In the genomic region with DNA sequence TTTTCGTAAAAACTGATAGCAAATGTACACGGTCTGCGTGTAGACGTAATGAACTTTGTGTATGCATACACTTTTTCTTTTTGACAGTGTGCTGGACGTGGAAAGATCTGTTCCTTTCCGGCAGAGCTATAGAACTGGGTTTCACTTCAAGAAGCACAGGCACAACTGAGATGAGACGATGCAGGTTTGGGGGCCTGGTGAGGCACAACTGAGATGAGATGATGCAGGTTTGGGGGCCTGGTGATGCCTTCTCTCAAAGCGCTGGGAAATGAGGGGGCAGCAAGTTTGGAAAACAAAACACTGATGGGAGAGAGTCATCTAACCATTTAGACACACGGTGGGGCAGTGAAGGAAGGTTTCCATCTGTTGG, we compare ENCODE assay signal across 9 mouse cellular contexts. TPM values are rescaled to one million over a fixed set of nuclear protein-coding genes. Genes with fewer than 3 reads are reported as not detected.
DNase-seq lines count a peak whose midpoint lies in the region; ATAC-seq and TF ChIP-seq lines count a peak whose summit lies in the region.
"Had no signal": no experiment of that assay in that cellular context is flagged by ENCODE, and none has a peak within 500 bp of the region (broad histone marks: within the 10 kb centered on the region; RNA-seq: fewer than 3 reads in every experiment).

No protein-coding gene starts in this region.

- peak overlapping the region; percentile 27; the same call in 1 of the 2 replicates for H3K27ac ChIP-seq in kidney, adult 2 months (ENCODE audit: insufficient read depth, low read depth, low read length)
- H3K27ac ChIP-seq in brown adipose tissue, adult 24 weeks (replicated peaks; ENCODE audit: low read depth, low read length), result peak overlapping the region; percentile 69
- peak overlapping the region; percentile 63 for H3K27ac ChIP-seq in hindbrain, embryonic 16.5 days (ENCODE audit: low read depth, low read length)
- H3K27ac ChIP-seq in midbrain, embryonic 13.5 days, result peak overlapping the region; percentile 74; the same call in 1 of the 2 replicates

- no peaks in the 10 kb centered on the region for H3K36me3 ChIP-seq in kidney, adult 2 months (ENCODE audit: control insufficient read depth, insufficient read depth, low read length)
- no peaks in the 10 kb centered on the region for H3K36me3 ChIP-seq in hindbrain, embryonic 16.5 days (ENCODE audit: control insufficient read depth, insufficient read depth, low read length)
- no peaks in the 10 kb centered on the region for H3K36me3 ChIP-seq in midbrain, embryonic 13.5 days

- ATAC-seq in hindbrain, embryonic 16.5 days, result peak; percentile 50; the same call in 1 of the 2 replicates
- no peak; the same call in none of the 2 replicates for ATAC-seq in midbrain, embryonic 13.5 days

- H3K9me3 ChIP-seq in hindbrain, embryonic 16.5 days (ENCODE audit: control insufficient read depth, low read length), result no peaks in the 10 kb centered on the region
- H3K9me3 ChIP-seq in midbrain, embryonic 13.5 days, result peaks cover 4% of the 10 kb centered on the region

- no peak for TF ChIP-seq CTCF in kidney, adult 2 months (conservative IDR thresholded peaks at IDR 0.05; ENCODE audit: insufficient read depth, insufficient read length, low read depth, low read length)

- H3K4me3 ChIP-seq in kidney, adult 2 months (ENCODE audit: insufficient read depth, low read depth, low read length), result peak overlapping the region; percentile 94
- peak overlapping the region; percentile 97 for H3K4me3 ChIP-seq in brown adipose tissue, adult 24 weeks (ENCODE audit: insufficient read depth, low read depth, low read length)
- H3K4me3 ChIP-seq in hindbrain, embryonic 16.5 days (ENCODE audit: low read length), result peak overlapping the region; percentile 70
- H3K4me3 ChIP-seq in midbrain, embryonic 13.5 days (replicated peaks), result peak overlapping the region; percentile 78

- H3K4me1 ChIP-seq in kidney, adult 2 months (ENCODE audit: control insufficient read depth, insufficient read depth, low read length), result peaks cover 6% of the 10 kb centered on the region; the same call in 1 of the 2 replicates
- peaks cover 9% of the 10 kb centered on the region; the same call in 1 of the 2 replicates for H3K4me1 ChIP-seq in brown adipose tissue, adult 24 weeks (ENCODE audit: control insufficient read depth, insufficient read depth, insufficient read length, low read length)
- peaks cover 16% of the 10 kb centered on the region for H3K4me1 ChIP-seq in hindbrain, embryonic 16.5 days (ENCODE audit: control insufficient read depth, insufficient read depth, low read depth, low read length)
- H3K4me1 ChIP-seq in midbrain, embryonic 13.5 days (replicated peaks), result peaks cover 30% of the 10 kb centered on the region

- DNase-seq in kidney, adult 2 months, result no peak
- DNase-seq in kidney, adult 18-20 months, result no peak
- no peak for DNase-seq in T-cell, adult 2 months (ENCODE audit: low spot score)
- no peak for DNase-seq in frontal cortex, postnatal 10 days (ENCODE audit: low spot score in 2 of 2)
- DNase-seq in adrenal gland, postnatal 4 days (ENCODE audit: low spot score in 2 of 2), result no peak

- no peaks in the 10 kb centered on the region for H3K27me3 ChIP-seq in kidney, adult 2 months (replicated peaks; ENCODE audit: control insufficient read depth, insufficient read depth, low read length)
- H3K27me3 ChIP-seq in hindbrain, embryonic 16.5 days (replicated peaks; ENCODE audit: control insufficient read depth, insufficient read depth, low read length), result no peaks in the 10 kb centered on the region
- H3K27me3 ChIP-seq in midbrain, embryonic 13.5 days, result no peaks in the 10 kb centered on the region
- H3K27me3 ChIP-seq: Patski had no signal

- TF ChIP-seq POLR2A in kidney, adult 2 months (IDR thresholded peaks at IDR 0.05; ENCODE audit: low read depth, low read length), result no peak

- H3K9ac ChIP-seq in hindbrain, embryonic 16.5 days (ENCODE audit: low read depth, low read length), result peak overlapping the region; percentile 82
- H3K9ac ChIP-seq in midbrain, embryonic 13.5 days (replicated peaks), result peak overlapping the region; percentile 86

- WGBS in kidney, adult 2 months, result 45% methylated on average over 9 of the region's 9 CpGs
- WGBS in hindbrain, embryonic 16.5 days, result 55% methylated on average over 9 of the region's 9 CpGs
- 56% methylated on average over 9 of the region's 9 CpGs for WGBS in midbrain, embryonic 13.5 days

- peak overlapping the region; percentile 63 for H3K4me2 ChIP-seq in hindbrain, embryonic 16.5 days (ENCODE audit: low read length)
- peak overlapping the region; percentile 65 for H3K4me2 ChIP-seq in midbrain, embryonic 13.5 days (replicated peaks)

RNA-seq across cellular contexts. Expression of a gene that starts 0.3 kb away (rescaled TPM):
- 75.4 and 92.9 TPM in 2 replicates for polyA plus RNA-seq in kidney, adult 2 months (2012; rRNA removed)
- 67.7 and 68.3 TPM in 2 replicates for polyA plus RNA-seq in brown adipose tissue, adult 24 weeks (2012; ENCODE audit: insufficient read depth, insufficient read length, missing spikeins)
- polyA plus RNA-seq in hindbrain, embryonic 16.5 days (2015; fragmentation: Nextera tagmentation; extraction: Ambion mirVana), result 85.7 and 101 TPM in 2 replicates
- 63.2 and 73.6 TPM in 2 replicates for polyA plus RNA-seq in midbrain, embryonic 13.5 days (2015; fragmentation: Nextera tagmentation; extraction: Ambion mirVana)
- total RNA-seq in adrenal gland, postnatal 4 days (2021), result 10 to 100 TPM; 90.1 to 95.7 TPM
